Mouse (Mus musculus) right cerebral cortex, adult 18-20 months (tissue): Measurements from ENCODE around the gene Ap2m1.

ENCODE experiments used
- DNase-seq: peaks from one replicate; pipeline ENCODE4 v3.0.0; 2022; ENCODE audit warnings: mixed read lengths

Ap2m1 gene

GRCm38 (mm10) chr16:20530941-20531340 is 4.3 kb upstream of the Ap2m1 start:
- DNase-seq = no peak

- no peak for DNase-seq
These were observed 522 bp upstream of the Ap2m1 start for GRCm38 (mm10) chr16:20534617-20535295.

GRCm38 (mm10) chr16:20536081-20536665 is 895 bp downstream of the Ap2m1 start:
- DNase-seq = no peak

GRCm38 (mm10) chr16:20537071-20537471 is 1.8 kb downstream of the Ap2m1 start:
- DNase-seq = no peak

- no peak for DNase-seq
These were observed 2.5 kb downstream of the Ap2m1 start for GRCm38 (mm10) chr16:20537601-20538320.

- DNase-seq = no peak
These were observed 4.4 kb downstream of the Ap2m1 start for GRCm38 (mm10) chr16:20539649-20540048.

- no peak for DNase-seq
These were observed 5.2 kb downstream of the Ap2m1 start for GRCm38 (mm10) chr16:20540438-20540837.

GRCm38 (mm10) chr16:20545696-20546095 is 10.4 kb downstream of the Ap2m1 start:
- DNase-seq = no peak

GRCm38 (mm10) chr16:20547423-20547822 is 12.1 kb downstream of the Ap2m1 start:
- no peak for DNase-seq

GRCm38 (mm10) chr16:20548096-20548948 is 13.0 kb downstream of the Ap2m1 start, which contains the start of gene Abcf3:
TSS of gene Abcf3 (plus strand) at chr16:20548577.
- peak; percentile 99 for DNase-seq

GRCm38 (mm10) chr16:20549161-20549560 is 13.9 kb downstream of the Ap2m1 start:
- DNase-seq = no peak

- DNase-seq = no peak
These were observed 16.4 kb downstream of the Ap2m1 start for GRCm38 (mm10) chr16:20551691-20552090.

- no peak for DNase-seq
These were observed 17.3 kb downstream of the Ap2m1 start for GRCm38 (mm10) chr16:20552594-20552993.

- DNase-seq = no peak
These were observed 19.7 kb downstream of the Ap2m1 start for GRCm38 (mm10) chr16:20555000-20555399.

GRCm38 (mm10) chr16:20557381-20557780 is 22.1 kb downstream of the Ap2m1 start:
- no peak for DNase-seq

- DNase-seq = no peak
These were observed 29.8 kb downstream of the Ap2m1 start for GRCm38 (mm10) chr16:20565075-20565474.

GRCm38 (mm10) chr16:20589366-20589938 is 54.2 kb downstream of the Ap2m1 start, which contains the start of gene Vwa5b2:
TSS of gene Vwa5b2 (plus strand) at chr16:20589471.
- peak; percentile 46 for DNase-seq

- peak; percentile 73 for DNase-seq
These were observed 54.8 kb downstream of the Ap2m1 start for GRCm38 (mm10) chr16:20589939-20590679.

- no peak for DNase-seq
These were observed 55.4 kb downstream of the Ap2m1 start for GRCm38 (mm10) chr16:20590680-20591038.

- no peak for DNase-seq
These were observed 55.9 kb downstream of the Ap2m1 start for GRCm38 (mm10) chr16:20591076-20591705.
